Mouse (Mus musculus): ENCODE results near the gene Nxph1. TPM values are rescaled to one million over a fixed set of nuclear protein-coding genes. Genes with fewer than 3 reads are reported as not detected.
A peak's percentile ranks its signal among the peaks of the same experiment; 100 is the strongest.

The Nxph1 gene
- total RNA-seq, 2 experiments from 2014 or later, result 39.7 to 42.9 TPM

- no peak for DNase-seq (ENCODE audit: low spot score in 2 of 2)
Observed at GRCm38 (mm10) chr6:9097345-9097744, 149.1 kb downstream of the Nxph1 start.

- DNase-seq (ENCODE audit: low spot score in 2 of 2), result no peak
Observed at GRCm38 (mm10) chr6:9107366-9107765, 159.1 kb downstream of the Nxph1 start.

GRCm38 (mm10) chr6:9119136-9119535, 170.9 kb downstream of the Nxph1 start:
- DNase-seq (ENCODE audit: low spot score in 2 of 2), result no peak

GRCm38 (mm10) chr6:9124321-9124914, 176.2 kb downstream of the Nxph1 start:
- no peak for DNase-seq (ENCODE audit: low spot score in 2 of 2)

- no peak for DNase-seq (ENCODE audit: low spot score in 2 of 2)
Observed at GRCm38 (mm10) chr6:9133589-9134279, 185.5 kb downstream of the Nxph1 start.

- no peak for DNase-seq (ENCODE audit: low spot score in 2 of 2)
Observed at GRCm38 (mm10) chr6:9147966-9148365, 199.7 kb downstream of the Nxph1 start.

- no peak for DNase-seq (ENCODE audit: low spot score in 2 of 2)
Observed at GRCm38 (mm10) chr6:9149791-9150190, 201.6 kb downstream of the Nxph1 start.

- no peak for DNase-seq (ENCODE audit: low spot score in 2 of 2)
Observed at GRCm38 (mm10) chr6:9159191-9159590, 211.0 kb downstream of the Nxph1 start.

- no peak for DNase-seq (ENCODE audit: low spot score in 2 of 2)
Observed at GRCm38 (mm10) chr6:9182477-9182876, 234.2 kb downstream of the Nxph1 start.

GRCm38 (mm10) chr6:9210730-9211129, 262.5 kb downstream of the Nxph1 start:
- DNase-seq (ENCODE audit: low spot score in 2 of 2), result no peak

GRCm38 (mm10) chr6:9220724-9221453, 272.7 kb downstream of the Nxph1 start:
- DNase-seq (ENCODE audit: low spot score in 2 of 2), result no peak

- DNase-seq (ENCODE audit: low spot score in 2 of 2), result peak; percentile 10 to 19
Observed at GRCm38 (mm10) chr6:9234802-9235201, 286.6 kb downstream of the Nxph1 start.

GRCm38 (mm10) chr6:9267998-9268397, 319.8 kb downstream of the Nxph1 start:
- no peak for DNase-seq (ENCODE audit: low spot score in 2 of 2)

Other genes starting within 250 kb of the Nxph1 start
- 10 to 100 TPM; 60.1 to 60.5 TPM for gene Ica1, start 169.9 kb upstream of the Nxph1 start, total RNA-seq (2021)